Mouse (Mus musculus) gastrocnemius, postnatal 25 days (tissue): ENCODE results near the gene Fibp. TPM values are rescaled to one million over a fixed set of nuclear protein-coding genes. Genes with fewer than 3 reads are reported as not detected.
"Not testable (repeated sequence)": the region's sequence is repeated elsewhere in the genome, so short reads cannot be mapped to it uniquely, and the experiment has no call there.

ENCODE experiments used
- DNase-seq: peaks from one replicate; pipeline ENCODE4 v3.0.0; 2022
- total RNA-seq, 2 experiments: library from RNA; stranded (reverse); gene quantifications; 1 replicate in 1 of 2; 2 replicates in 1 of 2; pipeline ENCODE4 v1.2.3; 2021

Fibp gene
- total RNA-seq, 2 experiments from 2014 or later = 36.9 to 38.4 TPM

GRCm38 (mm10) chr19:5487768-5488550 is 27.5 kb downstream of the Fibp start, which contains the start of gene Mus81:
Gene Mus81, minus strand, starts transcription at chr19:5488402.
- peak; percentile 97 for DNase-seq

GRCm38 (mm10) chr19:5488878-5489571 is 28.6 kb downstream of the Fibp start:
- DNase-seq = peak; percentile 98

- not testable (repeated sequence) for DNase-seq
Measured at GRCm38 (mm10) chr19:5489721-5490120, 29.3 kb downstream of the Fibp start.

GRCm38 (mm10) chr19:5490313-5490897 is 30.0 kb downstream of the Fibp start, which contains the start of gene Cfl1:
Gene Cfl1, plus strand, starts transcription at chr19:5490455.
- peak; percentile 95 for DNase-seq

GRCm38 (mm10) chr19:5490898-5491708 is 30.7 kb downstream of the Fibp start:
- DNase-seq = peak; percentile 85

GRCm38 (mm10) chr19:5492641-5493040 is 32.2 kb downstream of the Fibp start:
- no peak for DNase-seq

GRCm38 (mm10) chr19:5493301-5493721 is 32.9 kb downstream of the Fibp start:
- DNase-seq = not testable (repeated sequence)

GRCm38 (mm10) chr19:5494314-5494713 is 33.9 kb downstream of the Fibp start:
- DNase-seq = no peak

- DNase-seq = no peak
Measured at GRCm38 (mm10) chr19:5495353-5496051, 35.1 kb downstream of the Fibp start.

- no peak for DNase-seq
Measured at GRCm38 (mm10) chr19:5496052-5496370, 35.6 kb downstream of the Fibp start.

- DNase-seq = no peak
Measured at GRCm38 (mm10) chr19:5500330-5500875, 40.0 kb downstream of the Fibp start.

- DNase-seq = no peak
Measured at GRCm38 (mm10) chr19:5503687-5504086, 43.3 kb downstream of the Fibp start, which contains the start of gene 1700020D05Rik. Gene 1700020D05Rik, minus strand, starts transcription at chr19:5503787.

GRCm38 (mm10) chr19:5510031-5511026 is 49.9 kb downstream of the Fibp start, which contains the start of gene Snx32:
Gene Snx32, minus strand, starts transcription at chr19:5510538.
- peak; percentile 98 for DNase-seq

GRCm38 (mm10) chr19:5511074-5511632 is 50.7 kb downstream of the Fibp start:
- no peak for DNase-seq

GRCm38 (mm10) chr19:5512091-5513004 is 51.9 kb downstream of the Fibp start:
- DNase-seq = no peak

- DNase-seq = no peak
Measured at GRCm38 (mm10) chr19:5513005-5513349, 52.6 kb downstream of the Fibp start.
